Mouse (Mus musculus): ENCODE data around the gene Ptpro.
"Not testable (repeated sequence)": the region's sequence is repeated elsewhere in the genome, so short reads cannot be mapped to it uniquely, and the experiment has no call there.

Gene Ptpro

DNA sequence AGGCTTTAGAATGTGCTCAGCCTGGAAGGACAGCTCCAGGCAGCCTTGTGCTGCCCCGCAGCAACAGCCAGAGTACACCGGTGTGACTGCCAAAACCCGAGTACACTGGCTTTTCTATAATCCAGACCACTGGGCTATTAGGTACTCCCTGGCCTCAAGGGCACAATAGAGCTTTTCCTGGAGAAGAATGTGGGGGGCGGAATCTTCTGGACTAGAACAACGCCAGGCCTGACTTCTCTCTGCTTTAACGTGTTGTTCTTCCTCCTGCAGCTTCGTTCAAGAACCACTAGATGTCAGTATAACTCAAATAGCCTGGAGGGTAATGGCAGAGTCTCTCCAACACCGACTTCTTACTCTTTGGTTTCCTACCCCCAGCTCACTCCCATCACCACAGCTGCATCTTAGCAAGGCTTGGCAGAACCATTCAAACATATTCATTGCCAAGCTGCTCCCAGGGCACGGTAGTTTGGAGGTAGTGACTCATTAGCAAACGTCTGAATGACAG lies 203.5 kb downstream of the Ptpro start:
- in situ Hi-C loops (cut with MboI, MseI), result no loop called here

DNA sequence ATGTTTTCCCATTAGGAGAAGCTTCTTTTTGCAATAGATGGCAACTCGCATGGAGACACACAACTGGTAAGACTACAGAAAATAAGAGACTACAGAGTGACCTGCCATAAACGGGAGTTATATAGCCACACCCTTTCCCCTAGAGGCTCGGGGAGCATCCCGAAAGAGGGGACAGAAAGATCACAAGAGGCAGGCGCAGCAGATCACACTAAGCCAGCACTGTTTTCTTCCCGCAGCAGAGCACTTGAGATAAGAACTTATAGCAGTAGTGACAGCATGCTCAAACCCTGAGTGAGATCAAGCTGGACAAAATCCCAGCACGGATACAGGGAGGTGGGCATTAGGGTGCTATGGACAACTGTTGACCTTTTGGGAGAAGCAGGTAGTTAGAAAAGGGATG lies 203.9 kb downstream of the Ptpro start:
- in situ Hi-C loops (cut with MboI, MseI), result no loop called here

DNA sequence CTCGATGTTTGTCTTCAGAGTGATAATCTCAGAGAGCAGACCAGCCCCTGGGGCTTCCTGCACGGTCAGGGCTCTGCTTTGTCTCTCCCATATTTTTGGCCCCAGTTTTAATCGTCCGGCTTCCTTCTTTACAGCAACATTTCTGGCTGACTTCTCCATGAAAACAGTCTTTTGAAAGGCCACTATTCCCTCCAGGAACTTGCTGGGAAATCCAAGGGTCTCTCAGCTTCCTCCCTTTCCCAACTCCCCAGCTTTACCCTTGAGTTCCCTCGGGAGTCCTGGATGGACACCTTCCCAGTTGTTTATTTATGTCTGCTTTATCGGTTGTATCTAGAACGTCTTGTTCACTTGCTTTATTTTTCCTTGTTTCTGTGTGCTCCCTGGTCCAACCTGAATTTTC lies 205.1 kb downstream of the Ptpro start:
- in situ Hi-C loops (cut with MboI, MseI), result no loop called here

DNA sequence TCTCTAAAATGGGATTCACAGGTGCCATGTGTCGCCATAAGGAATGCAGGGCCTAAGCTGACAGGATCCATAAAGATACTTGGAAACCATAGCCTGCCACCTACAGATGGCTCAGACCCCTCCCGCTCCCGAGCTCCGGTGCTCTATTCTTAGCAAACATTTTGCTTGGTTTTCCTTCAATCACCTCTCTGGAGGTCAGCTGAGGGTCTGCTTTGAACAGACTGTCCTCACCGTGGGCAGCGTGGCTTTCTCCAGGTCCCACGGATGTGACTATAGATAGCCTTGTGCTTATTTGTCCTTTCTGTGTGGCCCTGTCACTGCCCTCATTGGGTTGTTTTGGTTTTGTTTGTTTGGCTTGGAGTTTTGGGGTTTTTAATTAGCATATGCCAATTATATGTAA lies 206.0 kb downstream of the Ptpro start:
- in situ Hi-C loops (cut with MboI, MseI), result no loop called here

DNA sequence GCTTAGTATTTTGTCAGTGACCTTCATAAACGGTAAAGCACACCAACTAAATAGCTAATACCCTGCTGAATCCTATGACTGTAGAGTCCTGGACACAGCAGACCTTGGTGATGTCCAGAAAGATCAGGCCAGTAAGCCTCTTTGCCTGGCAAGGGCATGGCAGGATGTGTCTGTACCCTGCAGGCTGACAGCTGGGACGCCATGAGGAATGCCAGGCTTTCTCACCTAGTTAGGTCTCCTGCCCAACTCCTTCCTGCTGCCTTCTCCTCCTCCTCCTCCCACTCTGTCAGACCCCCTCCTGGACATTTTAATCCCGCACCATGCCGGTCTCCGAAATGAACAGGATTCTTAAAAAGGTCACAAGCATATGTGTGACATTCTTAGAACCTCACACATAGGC lies 211.7 kb downstream of the Ptpro start:
- in situ Hi-C loops (cut with MboI, MseI), result loop anchor here (5.0 kb wide), 1 partner anchor 199 kb away; no protein-coding TSS in a partner anchor

DNA sequence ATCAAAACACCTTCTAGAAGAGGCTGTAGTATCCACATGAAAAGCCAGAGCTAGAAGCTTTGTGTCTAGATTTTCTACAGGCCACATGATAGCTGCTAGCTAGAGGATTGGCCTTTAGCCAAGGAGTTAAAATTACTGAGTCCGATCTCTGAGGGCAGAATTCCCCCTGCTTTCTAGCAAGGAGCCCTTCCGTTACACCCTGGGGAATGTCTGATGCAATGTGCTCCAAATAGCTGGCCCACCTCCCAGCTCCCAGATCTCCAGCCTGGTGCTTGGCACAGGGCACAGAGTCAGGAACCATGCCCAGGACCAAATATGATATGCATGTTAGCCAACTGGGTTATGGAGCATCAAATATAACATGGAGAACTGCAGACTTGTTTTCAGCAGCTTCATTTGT lies 213.1 kb downstream of the Ptpro start:
- in situ Hi-C loops (cut with MboI, MseI), result no loop called here

DNA sequence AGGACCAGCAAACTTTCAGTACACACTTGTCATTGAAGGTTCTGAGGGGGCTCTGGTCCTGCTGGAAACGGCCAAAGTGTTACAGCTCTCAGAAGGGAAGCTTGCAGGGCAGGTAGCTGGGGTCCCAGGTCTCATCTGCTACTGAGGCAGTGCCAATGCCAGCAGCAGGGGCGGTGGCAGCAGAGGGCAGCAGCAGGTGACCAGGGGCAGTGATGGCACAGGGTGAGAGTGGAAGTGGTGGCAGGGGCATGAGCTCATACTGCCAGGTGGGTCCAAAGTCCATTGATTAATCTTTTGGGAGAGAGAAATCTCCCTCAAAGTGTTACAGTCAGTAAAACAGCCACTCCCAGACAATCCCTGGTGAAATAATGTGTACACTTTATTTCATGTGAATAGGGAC lies 214.1 kb downstream of the Ptpro start:
- in situ Hi-C loops (cut with MboI, MseI), result no loop called here

DNA sequence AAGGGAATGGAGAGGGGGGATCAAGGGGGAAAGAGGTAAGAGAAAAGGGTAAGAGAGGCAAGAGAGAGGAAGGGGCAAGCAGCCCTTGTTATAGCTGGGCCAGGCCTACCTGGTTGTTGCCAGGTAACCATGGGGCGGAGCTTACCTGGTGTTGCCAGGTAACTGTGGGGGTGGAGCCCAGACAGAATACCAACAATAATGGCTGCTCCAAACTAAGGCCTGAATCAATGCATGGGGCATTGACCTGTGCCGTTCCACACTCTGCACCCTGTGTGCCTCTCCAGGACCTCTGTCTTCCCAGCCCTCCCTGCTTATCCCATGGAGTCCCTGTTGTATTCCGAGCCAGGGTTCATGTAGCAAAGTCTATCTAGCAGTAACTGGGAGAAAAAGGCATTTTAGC lies 215.6 kb downstream of the Ptpro start:
- in situ Hi-C loops (cut with MboI, MseI), result no loop called here

DNA sequence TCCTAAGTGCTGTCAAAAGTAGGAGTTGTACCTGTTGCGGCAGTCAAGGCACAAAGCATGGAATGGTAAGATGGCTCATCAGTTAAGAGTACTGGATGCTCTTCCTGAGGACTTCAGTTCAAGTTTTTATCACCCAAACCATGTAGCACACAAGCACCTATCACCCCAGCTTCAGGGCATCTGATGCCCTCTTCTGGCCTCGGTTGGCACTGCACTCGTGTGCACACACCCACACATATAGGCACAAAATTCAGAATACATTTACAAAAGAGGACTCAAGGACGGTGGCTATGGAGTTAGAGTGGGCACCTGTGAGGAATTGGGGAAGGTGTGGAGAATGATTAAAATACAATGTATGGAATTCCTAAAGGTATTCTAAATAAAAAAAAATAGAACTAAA lies 217.4 kb downstream of the Ptpro start:
- in situ Hi-C loops (cut with MboI, MseI), result no loop called here

DNA sequence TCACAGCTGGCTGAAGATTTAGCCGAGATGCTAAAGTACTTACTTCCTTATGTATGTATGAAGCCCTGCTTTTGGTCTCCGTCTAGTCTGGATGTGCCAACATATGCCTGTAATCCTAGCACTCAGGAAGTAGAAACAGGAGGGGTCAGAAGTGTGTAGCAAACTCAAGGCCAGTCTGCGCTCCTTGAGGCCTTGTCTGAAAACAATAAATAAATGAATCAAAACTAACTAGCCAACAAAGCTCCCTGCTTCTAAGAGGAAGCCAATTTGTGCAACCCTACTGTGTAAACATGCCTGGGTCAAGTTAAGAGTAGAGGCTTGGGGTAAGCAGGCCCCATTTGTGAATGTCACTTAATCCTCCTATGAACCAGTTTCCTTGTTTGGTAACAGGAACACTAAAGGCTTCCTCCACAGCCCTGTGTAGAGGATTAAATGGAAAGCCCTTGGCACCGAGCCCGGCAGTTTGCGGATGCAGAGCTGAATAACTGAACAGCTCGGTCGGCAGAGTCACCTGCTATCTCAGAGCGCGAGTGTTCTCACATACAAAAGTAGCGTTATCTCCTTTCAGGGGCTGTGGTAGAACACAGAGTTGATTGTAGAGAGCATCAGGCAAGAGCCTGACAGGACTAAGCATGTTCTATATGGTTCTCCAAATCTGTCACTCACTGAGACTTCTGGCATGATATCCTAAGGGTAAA lies 218.9 kb downstream of the Ptpro start:
- in situ Hi-C loops (cut with MboI, MseI), result no loop called here

DNA sequence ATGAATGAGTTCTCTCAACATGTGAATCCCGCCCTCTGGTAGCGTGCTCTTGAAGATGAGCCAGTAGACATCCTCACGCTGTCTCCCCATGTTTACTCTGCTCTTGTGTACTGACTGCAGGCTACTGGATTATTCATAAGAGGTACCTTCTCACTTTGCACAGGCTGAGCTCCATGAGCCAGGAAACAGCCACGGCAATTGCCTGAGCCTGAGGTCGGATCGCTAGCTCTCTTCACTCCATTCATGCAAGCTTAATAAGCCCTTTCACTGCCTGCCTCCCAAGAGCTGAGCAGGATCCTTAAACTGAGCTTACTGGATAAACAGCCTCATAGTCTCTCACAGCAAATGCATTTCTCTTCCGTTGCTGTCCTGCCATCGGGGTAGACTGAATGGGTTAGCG lies 220.0 kb downstream of the Ptpro start:
- in situ Hi-C loops (cut with MboI, MseI), result no loop called here

DNA sequence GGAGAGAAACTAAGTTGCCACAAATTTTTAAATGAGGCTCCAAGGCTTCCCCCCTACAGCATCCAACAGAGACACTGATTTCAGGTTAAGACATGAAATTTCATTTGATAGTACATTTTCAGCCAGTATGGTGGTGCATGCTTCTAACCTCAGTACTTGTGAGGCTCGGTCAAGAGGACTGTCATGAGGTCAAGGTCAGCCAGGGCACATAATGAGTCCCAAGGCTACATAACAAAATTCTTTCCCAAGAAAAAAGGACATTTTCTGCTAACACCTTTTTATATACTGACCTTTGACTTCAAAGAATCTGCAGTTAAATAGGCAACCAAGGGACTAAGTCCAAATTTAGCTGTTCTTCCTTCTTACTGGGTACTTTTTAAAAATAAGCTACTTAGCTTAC lies 221.3 kb downstream of the Ptpro start:
- in situ Hi-C loops (cut with MboI, MseI), result no loop called here

DNA sequence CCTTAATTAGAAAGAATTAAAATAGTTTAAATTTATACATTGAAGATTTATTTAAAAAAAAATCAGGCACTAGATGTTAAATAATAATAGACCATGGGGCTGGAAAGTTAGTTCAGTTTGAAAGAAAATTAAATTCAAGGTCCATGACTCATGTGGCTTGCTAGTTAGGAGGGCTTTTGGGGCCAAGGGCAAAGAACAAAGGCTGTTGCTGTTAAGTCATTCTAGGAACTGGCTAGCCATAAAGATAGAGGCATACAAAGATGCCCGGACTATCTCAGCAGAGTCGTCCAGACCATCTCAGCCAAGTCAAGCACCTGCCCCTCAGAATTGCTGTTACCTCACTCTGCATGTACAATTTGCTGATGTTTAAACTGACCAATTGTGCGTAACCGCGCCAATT lies 223.6 kb downstream of the Ptpro start:
- in situ Hi-C loops (cut with MboI, MseI), result not testable (repeated sequence)

DNA sequence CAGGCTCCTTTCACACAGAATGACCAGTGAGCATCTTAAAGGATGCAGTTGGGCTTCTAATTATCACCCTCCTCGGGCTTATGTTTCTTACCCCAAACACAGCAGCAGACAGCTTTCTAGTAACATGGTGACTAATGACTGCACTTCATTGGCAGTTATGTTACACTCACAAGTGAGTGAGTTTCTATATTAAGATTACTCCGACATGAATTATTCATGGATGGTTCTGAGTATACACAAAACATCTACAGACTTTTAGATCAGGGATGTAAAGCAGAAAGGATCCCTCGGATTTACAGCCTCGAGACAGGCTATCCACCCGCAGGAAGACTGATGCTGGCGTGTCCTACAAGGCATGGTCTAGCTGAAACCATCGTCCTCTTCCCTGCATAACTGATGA lies 230.8 kb downstream of the Ptpro start:
- in situ Hi-C loops (cut with MboI, MseI), result no loop called here

DNA sequence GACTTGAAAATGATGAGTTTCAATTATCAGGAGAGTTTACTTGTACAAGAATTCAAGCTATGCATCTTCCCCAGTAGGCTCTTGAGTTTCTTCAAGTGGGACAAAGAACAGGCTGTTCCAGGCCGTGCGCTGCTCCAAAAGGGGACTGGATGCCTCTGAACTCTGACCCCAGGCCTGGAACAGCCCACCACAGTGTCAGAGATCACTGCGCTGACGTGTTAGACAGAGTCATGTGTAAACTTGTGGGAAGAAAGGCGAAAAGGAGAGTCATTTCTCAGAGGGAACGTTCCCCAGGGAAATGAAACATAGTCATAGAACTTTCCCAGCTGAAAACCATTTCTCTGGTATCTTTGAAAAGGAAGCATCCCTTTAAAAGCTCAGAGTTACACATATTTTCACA lies 235.3 kb downstream of the Ptpro start:
- in situ Hi-C loops (cut with MboI, MseI), result loop anchor here (5.0 kb wide), 1 partner anchor 90 kb away; no protein-coding TSS in a partner anchor

DNA sequence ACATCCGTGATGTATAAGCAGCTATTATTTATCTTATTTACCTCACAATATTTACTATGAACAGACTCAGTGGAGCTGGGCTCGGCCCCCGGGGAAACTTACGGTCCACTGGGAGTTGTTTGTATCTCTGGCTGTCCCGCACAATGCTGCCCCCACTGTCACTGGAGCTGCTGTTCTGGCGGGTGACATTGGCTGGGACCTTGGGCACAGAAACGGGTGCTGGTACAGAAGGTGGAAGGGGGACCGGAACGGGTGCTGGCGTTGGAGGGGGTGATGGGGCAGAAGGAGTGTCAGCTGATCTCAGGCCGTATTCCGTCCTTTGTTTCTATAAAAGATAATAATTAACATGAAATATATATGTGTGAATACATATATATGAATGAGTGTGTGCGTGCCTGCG lies 238.0 kb downstream of the Ptpro start:
- in situ Hi-C loops (cut with MboI, MseI), result no loop called here

DNA sequence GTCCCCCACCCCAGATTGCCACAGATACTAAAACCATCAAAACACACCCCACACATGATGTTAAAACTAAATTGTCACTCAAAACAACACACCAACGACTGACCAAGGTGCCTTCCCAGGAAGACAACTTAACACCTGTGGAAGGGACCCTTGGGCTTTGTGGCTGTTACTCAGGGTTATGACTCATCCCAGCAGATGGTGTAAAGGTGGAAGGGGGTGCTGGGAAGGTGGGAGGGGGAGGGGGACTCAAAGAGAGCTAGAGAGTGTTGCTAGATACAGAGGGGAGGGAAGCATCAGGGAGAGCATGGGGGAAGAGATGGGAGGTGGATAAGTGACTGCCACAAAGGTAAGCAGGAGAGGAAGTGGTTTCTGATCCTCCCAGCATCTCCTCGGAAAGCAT lies 239.5 kb downstream of the Ptpro start:
- in situ Hi-C loops (cut with MboI, MseI), result no loop called here

DNA sequence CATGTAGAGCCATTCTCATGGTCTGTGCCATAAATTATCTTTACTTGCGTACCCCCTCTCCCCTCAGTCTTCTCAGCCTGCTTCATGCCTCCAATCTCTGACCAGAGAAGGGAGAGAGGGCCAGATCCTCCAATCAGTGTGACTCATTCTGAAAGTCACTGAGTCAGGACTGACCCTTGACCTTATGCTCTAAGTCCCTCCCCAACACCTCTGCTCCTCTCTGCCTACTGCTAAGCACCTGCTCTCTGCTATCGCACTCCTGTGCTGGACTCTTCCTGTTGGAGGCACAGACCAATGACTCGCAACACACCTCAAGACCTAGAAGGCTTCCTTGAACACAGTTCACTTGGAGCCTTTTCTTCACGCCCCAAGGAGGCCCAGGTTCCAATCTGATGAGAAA lies 240.5 kb downstream of the Ptpro start:
- in situ Hi-C loops (cut with MboI, MseI), result no loop called here

DNA sequence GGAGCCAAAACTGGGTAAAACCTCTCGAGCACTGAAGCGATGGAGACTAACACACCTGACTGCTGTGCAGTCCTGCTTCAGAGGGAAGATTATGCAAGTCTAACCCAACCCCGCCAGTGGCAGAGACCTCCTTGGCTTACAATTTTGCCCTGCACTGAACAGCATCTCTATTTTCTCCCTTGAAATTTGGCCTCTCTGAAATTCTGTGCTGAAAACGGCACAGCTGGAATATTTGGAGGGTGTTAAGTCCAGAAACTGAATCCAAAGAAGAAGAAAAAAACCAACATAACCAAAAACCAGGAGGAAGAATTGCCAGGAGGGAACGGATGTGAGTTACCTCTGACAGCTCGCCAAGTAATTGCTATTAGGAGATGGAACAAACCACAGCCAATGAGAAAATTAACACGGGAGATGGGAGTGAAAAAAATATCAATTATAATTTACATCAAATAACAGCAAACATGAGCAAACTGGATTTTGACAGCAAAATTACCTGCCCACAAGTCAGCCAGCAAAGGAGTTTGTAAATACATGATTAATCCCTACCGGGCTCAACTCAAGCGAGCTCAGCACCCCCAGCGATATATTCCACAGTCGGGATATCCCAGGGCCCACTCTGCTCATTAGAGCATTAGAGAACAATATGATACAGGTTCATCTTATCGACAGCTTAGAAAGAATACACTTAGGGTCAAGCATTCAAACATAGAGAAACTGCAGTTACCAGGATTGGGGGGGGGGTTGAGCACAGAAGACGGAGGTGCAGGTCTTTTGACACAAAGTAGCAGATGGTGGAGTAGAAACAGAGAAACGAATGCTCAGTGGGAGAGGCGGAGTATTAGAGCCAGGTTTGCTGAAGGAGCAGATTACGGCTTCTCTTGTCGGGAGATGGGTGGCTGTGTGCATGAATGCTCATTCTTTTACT lies 241.4 kb downstream of the Ptpro start:
- in situ Hi-C loops (cut with MboI, MseI), result no loop called here

DNA sequence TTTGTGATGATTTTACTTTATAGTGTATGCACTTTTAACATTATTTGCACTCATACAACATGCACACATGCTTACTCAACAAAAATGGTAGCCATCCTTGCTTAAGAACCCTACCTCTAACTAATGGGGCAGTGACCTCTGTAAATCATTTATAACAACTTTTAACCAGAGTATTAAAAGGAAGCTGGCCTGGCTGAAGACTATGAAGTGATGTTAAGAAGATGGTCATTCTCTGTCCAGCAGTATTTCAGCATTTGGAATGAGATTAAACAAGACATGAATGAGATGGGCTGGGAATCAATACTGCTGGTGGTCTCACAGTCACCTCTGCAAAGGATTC lies 242.0 kb downstream of the Ptpro start:
- in situ Hi-C loops (cut with MboI, MseI), result no loop called here

DNA sequence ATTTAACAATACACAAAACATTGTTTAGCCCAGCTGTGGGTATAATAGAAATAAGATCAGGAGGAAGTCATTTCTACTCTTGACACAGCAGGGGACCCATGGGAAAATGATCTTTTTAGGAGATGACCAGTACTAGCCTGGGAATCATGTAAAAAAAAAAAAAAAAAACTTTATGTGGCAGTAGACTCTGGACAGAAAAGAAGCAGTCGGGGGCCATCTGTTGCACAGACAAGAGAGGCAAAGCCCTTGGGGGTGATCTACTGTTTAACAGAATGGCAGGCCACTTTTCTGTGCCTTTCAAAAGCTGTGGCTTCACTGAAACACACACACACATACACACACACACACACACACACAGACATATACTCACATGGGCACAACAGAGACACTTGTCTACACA lies 242.7 kb downstream of the Ptpro start:
- in situ Hi-C loops (cut with MboI, MseI), result no loop called here

DNA sequence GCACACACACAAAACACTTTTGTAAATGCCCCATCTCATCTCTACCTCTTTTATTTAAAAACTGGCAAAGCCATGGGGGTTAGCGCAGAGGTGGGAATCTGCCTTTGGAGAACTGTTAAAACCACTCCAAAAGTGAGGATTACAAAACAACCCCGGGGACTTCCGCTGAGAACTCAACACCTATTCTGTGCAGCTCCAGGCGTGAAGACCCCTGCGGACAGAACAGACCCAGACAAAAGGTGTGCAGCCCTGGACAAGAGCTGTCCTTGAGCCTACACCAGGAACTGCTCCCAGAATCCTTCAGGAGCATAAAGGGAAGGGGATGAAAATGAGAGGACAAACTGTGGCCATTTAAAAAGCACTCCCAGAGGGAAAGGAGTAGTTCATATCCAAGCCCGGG lies 243.1 kb downstream of the Ptpro start:
- in situ Hi-C loops (cut with MboI, MseI), result no loop called here

DNA sequence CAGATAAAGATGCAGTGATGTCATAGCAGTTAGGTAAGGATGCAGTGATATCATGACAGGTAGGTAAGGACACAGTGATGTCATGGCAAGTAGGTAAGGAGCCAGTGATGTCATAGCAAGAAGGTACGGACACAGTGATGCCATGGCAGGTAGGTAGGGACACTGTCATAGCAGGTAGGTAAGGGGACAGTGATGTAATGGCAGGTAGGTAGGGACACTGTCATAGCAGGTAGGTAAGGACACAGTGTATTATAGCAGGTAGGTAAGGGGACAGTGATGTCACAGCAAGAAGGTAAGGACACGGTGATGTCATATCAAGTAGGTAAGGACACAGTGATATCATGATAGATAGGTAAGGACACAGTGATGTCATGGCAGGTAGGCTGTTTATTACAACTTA lies 244.4 kb downstream of the Ptpro start:
- in situ Hi-C loops (cut with MboI, MseI), result no loop called here

Measured in T-helper 2 cell (primary cell).